ENCODE assay signal across 26 mouse cellular contexts in genomic region chr19:19921109-19921508, GRCm38 (mm10).
DNase-seq lines count a peak whose midpoint lies in the region; ATAC-seq and TF ChIP-seq lines count a peak whose summit lies in the region.
"Had no signal": no experiment of that assay in that cellular context is flagged by ENCODE, and none has a peak within 500 bp of the region (broad histone marks: within the 10 kb centered on the region; RNA-seq: fewer than 3 reads in every experiment).

No protein-coding gene starts in this region.

- no peak overlapping the region for H3K9ac ChIP-seq in heart, adult 2 months (ENCODE audit: low read depth, low read length)
- H3K9ac ChIP-seq in forebrain, postnatal 0 days, result no peak overlapping the region
- H3K9ac ChIP-seq: embryonic facial prominence, embryonic 12.5 days; forebrain, embryonic 13.5 days; forebrain, embryonic 15.5 days had no signal

- H3K4me3 ChIP-seq in heart, adult 2 months, result no peak overlapping the region
- no peak overlapping the region for H3K4me3 ChIP-seq in forebrain, postnatal 0 days (ENCODE audit: low read depth, low read length)
- H3K4me3 ChIP-seq: embryonic facial prominence, embryonic 10.5 days; embryonic facial prominence, embryonic 12.5 days; forebrain, embryonic 13.5 days; forebrain, embryonic 15.5 days had no signal

- TF ChIP-seq POLR2A in heart, adult 2 months (IDR thresholded peaks at IDR 0.05; ENCODE audit: insufficient read depth, low read depth, low read length), result no peak

- no peaks in the 10 kb centered on the region for H3K4me1 ChIP-seq in heart, adult 2 months (ENCODE audit: control insufficient read depth, insufficient read depth, low read length)
- H3K4me1 ChIP-seq in forebrain, postnatal 0 days (ENCODE audit: insufficient read depth), result no peaks in the 10 kb centered on the region
- H3K4me1 ChIP-seq: embryonic facial prominence, embryonic 10.5 days; embryonic facial prominence, embryonic 12.5 days; forebrain, embryonic 13.5 days; forebrain, embryonic 15.5 days had no signal

- 60% methylated on average over 2 of the region's 2 CpGs for WGBS in heart, adult 2 months
- WGBS in forebrain, postnatal 0 days, result 81% methylated on average over 2 of the region's 2 CpGs

- no peak for TF ChIP-seq EP300 in heart, adult 2 months (IDR thresholded peaks at IDR 0.05; ENCODE audit: insufficient read depth, low read depth, low read length)

- no peaks in the 10 kb centered on the region for H3K27me3 ChIP-seq in heart, adult 2 months (ENCODE audit: control insufficient read depth, insufficient read depth, low read length)
- H3K27me3 ChIP-seq in forebrain, postnatal 0 days (ENCODE audit: insufficient read depth, low read length), result no peaks in the 10 kb centered on the region
- H3K27me3 ChIP-seq: CH12.LX; embryonic facial prominence, embryonic 12.5 days; forebrain, embryonic 13.5 days; forebrain, embryonic 15.5 days; Patski had no signal

- TF ChIP-seq CTCF in heart, adult 2 months (IDR thresholded peaks at IDR 0.05), result no peak
- TF ChIP-seq CTCF in forebrain, postnatal 0 days (IDR thresholded peaks at IDR 0.05; ENCODE audit: low read depth), result no peak

- intact Hi-C loops in heart, adult 2 months (cut with DNase I), result no loop called here
- intact Hi-C loops in heart, postnatal 36 days (cut with DNase I), result no loop called here

- no peaks in the 10 kb centered on the region for H3K79me2 ChIP-seq in heart, adult 2 months (replicated peaks; ENCODE audit: control insufficient read depth, insufficient read depth, low read length)

- no peak overlapping the region for H3K4me2 ChIP-seq in forebrain, postnatal 0 days (ENCODE audit: low read depth)
- H3K4me2 ChIP-seq: embryonic facial prominence, embryonic 12.5 days; forebrain, embryonic 13.5 days; forebrain, embryonic 15.5 days had no signal

- DNase-seq in 416B (ENCODE audit: low read depth), result peak; percentile 60
- DNase-seq in heart, adult 2 months, result no peak
- no peak for DNase-seq in cerebellum, postnatal 14 days
- DNase-seq in forebrain, postnatal 0 days, result no peak
- DNase-seq in heart, postnatal 36 days, result no peak
- DNase-seq: adrenal gland, adult 8-10 months; adrenal gland, postnatal 14 days; adrenal gland, postnatal 36 days; B cell, adult 2 months; cerebellum, adult 11-12 months; cerebellum, adult 2 months; cerebellum, adult 9-10 months; cerebellum, postnatal 10 days; cerebellum, postnatal 36 days had no signal

- H3K9me3 ChIP-seq in forebrain, postnatal 0 days (ENCODE audit: low read length), result no peaks in the 10 kb centered on the region
- H3K9me3 ChIP-seq: embryonic facial prominence, embryonic 10.5 days; embryonic facial prominence, embryonic 12.5 days; forebrain, embryonic 13.5 days; forebrain, embryonic 15.5 days; G1E had no signal

- ATAC-seq in common myeloid progenitor, adult 5-6 weeks (replicated peaks; ENCODE audit: low read depth, poor library complexity, severe bottlenecking), result peak; percentile 87
- ATAC-seq in hematopoietic stem cell, adult 5-6 weeks (replicated peaks in 1 of 2; ENCODE audit: insufficient read depth in 1 of 2, low FRiP score in 2 of 2, low TSS enrichment in 1 of 2, low read depth in 1 of 2, poor library complexity in 2 of 2, severe bottlenecking in 2 of 2), result peak; percentile 25 to 56; a peak in 2 of 4 replicates
- peak; percentile 99 for ATAC-seq in megakaryocyte progenitor cell, adult 5-6 weeks (replicated peaks; ENCODE audit: poor library complexity)
- ATAC-seq in forebrain, postnatal 0 days, result no peak
- ATAC-seq: activated CD4-positive, CD25-positive, alpha-beta regulatory T cell, adult 4 months; CD4-positive, CD25-positive, alpha-beta regulatory T cell, adult 4 months; forebrain, embryonic 13.5 days; forebrain, embryonic 15.5 days; Patski had no signal

- no peaks in the 10 kb centered on the region for H3K36me3 ChIP-seq in heart, adult 2 months (ENCODE audit: control insufficient read depth, insufficient read depth, low read length)
- H3K36me3 ChIP-seq in forebrain, postnatal 0 days (ENCODE audit: insufficient read depth), result no peaks in the 10 kb centered on the region
- H3K36me3 ChIP-seq: embryonic facial prominence, embryonic 10.5 days; embryonic facial prominence, embryonic 12.5 days; forebrain, embryonic 15.5 days; G1E had no signal

- H3K27ac ChIP-seq in heart, adult 2 months, result no peak overlapping the region
- H3K27ac ChIP-seq in forebrain, postnatal 0 days (ENCODE audit: low read depth, low read length), result no peak overlapping the region
- H3K27ac ChIP-seq: embryonic facial prominence, embryonic 10.5 days; embryonic facial prominence, embryonic 12.5 days; forebrain, embryonic 13.5 days; forebrain, embryonic 15.5 days had no signal
